Mouse (Mus musculus): ENCODE data around the gene Mrgprb5.

- TF ChIP-seq EP300 (IDR thresholded peaks at IDR 0.05; ENCODE audit: insufficient read depth, low read depth, low read length): no peak
- no peak for TF ChIP-seq CTCF (IDR thresholded peaks at IDR 0.05)
These were observed at the start of gene Mrgprb5 for GRCm38 (mm10) chr7:48168919-48169318.

Measured in heart, adult 2 months (tissue).